Mouse (Mus musculus): ENCODE measurements around the gene Lrmda.

Lrmda gene

DNA sequence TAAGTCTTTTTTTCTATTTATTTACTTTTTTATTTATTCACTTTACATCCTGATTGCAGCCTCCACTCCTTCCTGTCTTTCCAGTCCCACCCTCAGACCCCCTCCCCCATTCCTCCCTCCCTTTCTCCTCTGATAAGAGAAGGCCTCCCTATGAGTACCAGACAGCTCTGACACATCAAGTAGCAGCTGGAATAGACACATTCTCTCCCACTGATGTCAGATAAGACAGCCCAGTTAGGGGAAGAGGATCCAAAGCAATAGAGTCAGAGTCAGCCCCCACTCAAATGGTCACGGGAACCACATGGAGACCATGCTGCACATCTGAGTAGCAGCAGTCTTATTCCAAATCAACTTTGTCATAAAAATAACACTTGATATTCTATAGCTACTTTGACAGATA, 700.5 kb downstream of the Lrmda start:
- DNase-seq (ENCODE audit: low read depth, low spot score): no peak

GRCm38 (mm10) chr14:22721845-22722244, 702.3 kb downstream of the Lrmda start:
- no peak for DNase-seq (ENCODE audit: low read depth, low spot score)

- no peak for DNase-seq (ENCODE audit: low read depth, low spot score)
These were observed 708.0 kb downstream of the Lrmda start for GRCm38 (mm10) chr14:22727548-22727947.

- no peak for DNase-seq (ENCODE audit: low read depth, low spot score)
These were observed 709.2 kb downstream of the Lrmda start for GRCm38 (mm10) chr14:22728611-22729223.

DNA sequence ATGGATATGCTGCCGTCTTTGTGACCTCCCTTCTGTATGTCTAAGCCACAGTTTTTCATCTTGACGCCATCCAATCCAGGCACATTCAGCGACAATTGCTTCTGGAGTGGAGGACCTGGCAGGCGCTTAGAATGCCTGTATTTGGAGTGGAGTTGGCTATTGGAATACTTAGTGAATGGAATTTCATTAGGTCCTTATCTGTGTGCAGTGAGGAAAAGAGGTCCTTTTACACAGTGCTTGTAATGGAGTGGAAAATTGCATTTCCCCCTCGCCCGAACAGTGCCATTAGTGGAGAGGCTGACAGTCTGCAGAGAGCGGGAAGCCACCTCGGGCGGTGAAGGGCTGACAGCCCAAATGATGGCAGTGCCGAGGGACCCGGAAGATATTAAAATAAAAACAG, 719.1 kb downstream of the Lrmda start:
- DNase-seq (ENCODE audit: low read depth, low spot score): no peak

- no peak for DNase-seq (ENCODE audit: low read depth, low spot score)
These were observed 723.0 kb downstream of the Lrmda start for GRCm38 (mm10) chr14:22742527-22742926.

GRCm38 (mm10) chr14:22743264-22743663, 723.8 kb downstream of the Lrmda start:
- DNase-seq (ENCODE audit: low read depth, low spot score): no peak

GRCm38 (mm10) chr14:22744701-22745100, 725.2 kb downstream of the Lrmda start:
- no peak for DNase-seq (ENCODE audit: low read depth, low spot score)

- DNase-seq (ENCODE audit: low read depth, low spot score): no peak
These were observed 725.9 kb downstream of the Lrmda start for GRCm38 (mm10) chr14:22745263-22745881.

DNA sequence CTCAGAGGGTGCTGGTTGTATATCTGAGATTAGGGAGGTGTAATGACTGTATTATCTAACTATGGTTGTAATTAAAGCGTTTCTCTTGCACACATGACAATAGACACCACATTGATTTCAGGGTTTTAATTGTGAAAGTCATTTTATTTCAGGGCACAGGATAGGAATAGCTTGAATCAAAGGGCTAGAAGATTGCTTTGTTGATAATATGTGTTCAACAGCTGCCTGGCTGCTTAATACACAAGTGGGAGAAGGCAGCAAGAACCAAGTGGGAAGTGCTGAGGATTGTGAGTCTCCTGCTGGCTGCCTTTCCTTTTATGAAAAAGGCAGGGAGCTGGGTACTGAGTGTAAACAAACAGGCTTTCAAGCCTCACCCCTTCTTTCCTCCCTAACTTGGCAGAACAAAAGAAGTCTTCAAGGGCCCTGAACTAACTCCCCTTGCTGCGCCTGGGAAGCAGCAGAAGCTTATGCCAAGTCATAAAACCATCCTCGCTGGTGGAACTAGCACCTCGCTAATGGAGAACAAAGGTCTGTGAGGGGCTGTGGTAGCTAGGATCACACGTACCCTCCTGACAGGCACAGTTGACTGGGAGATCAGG, 726.5 kb downstream of the Lrmda start:
- DNase-seq (ENCODE audit: low read depth, low spot score): no peak

GRCm38 (mm10) chr14:22747816-22748215, 728.3 kb downstream of the Lrmda start:
- DNase-seq (ENCODE audit: low read depth, low spot score): no peak

DNA sequence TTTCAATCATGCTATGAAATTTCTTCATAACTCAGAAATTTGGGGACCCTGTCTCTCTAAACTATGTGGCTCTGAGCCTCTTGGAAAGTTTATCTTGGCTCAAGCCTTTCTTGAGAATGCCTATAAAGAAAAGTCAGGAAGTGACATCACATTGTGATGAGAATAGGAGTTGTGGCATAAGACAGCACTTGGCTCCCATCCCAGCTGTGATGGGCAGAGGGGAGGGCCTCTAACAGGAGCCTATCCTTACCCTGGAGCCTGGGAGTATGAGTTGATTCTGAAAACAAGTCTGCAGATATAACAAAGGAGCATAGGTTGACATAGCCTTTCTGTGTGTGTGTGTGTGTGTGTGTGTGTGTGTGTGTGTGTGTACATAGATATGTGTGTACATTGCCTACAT, 730.9 kb downstream of the Lrmda start:
- DNase-seq (ENCODE audit: low read depth, low spot score): no peak

GRCm38 (mm10) chr14:22751290-22751689, 731.8 kb downstream of the Lrmda start:
- DNase-seq (ENCODE audit: low read depth, low spot score): no peak

DNA sequence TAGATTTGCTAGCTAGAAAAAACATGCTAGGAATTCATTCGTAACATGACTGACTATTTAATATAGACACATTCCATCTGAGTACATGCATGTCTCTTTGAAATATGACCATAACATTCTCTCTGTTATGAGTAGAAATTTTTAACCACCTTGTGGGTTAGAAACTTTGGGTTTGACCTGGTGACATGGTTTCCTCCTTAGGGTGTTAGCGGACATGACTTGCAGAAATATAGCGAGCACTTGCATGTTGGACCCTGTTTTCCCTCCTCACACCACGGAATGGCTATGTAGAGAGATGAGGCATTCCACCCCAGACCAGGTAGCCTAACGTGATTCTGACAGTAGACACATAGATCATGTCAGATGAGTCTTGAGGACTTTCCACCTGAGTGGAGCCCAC, 735.1 kb downstream of the Lrmda start:
- DNase-seq (ENCODE audit: low read depth, low spot score): no peak

DNA sequence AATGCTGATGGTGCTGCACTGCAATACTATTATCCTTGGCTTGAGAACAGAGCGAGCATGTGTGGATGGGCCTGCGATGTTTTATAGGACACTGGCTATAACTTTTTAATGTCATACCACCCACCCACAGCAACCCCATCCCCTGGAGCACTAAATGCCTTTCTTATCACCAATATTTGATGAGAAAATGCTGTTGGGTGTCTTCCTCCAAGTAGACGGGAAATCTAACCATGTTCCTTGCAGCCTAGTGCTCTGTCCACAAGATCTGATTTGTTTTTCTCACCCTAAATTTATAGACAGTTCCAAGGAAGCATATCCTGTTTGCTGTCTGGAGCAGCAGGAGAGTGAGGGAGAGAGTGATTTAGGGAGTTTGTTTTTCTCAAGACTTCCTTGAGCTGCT, 738.0 kb downstream of the Lrmda start:
- DNase-seq (ENCODE audit: low read depth, low spot score): no peak

DNA sequence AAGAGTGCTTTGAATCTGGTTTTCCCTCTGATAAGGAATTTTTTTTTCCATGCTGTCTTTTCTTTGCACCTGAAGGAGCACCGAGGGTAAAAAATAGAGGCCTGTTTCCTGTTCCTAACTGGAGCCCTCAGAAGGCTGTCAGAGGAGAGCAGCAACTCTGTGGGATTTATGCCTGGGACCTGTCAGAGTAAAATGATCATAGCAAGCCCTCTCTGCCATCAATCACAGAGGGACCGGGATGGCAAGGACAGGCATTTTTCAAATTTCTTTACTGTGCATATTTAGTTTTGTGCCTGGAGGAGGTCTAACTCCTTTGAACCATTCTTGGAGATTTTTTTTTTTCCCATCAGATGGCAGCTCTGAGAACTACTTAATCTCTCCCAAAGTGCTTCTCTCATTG, 739.7 kb downstream of the Lrmda start:
- no peak for DNase-seq (ENCODE audit: low read depth, low spot score)

GRCm38 (mm10) chr14:22759673-22760072, 740.2 kb downstream of the Lrmda start:
- no peak for DNase-seq (ENCODE audit: low read depth, low spot score)

DNA sequence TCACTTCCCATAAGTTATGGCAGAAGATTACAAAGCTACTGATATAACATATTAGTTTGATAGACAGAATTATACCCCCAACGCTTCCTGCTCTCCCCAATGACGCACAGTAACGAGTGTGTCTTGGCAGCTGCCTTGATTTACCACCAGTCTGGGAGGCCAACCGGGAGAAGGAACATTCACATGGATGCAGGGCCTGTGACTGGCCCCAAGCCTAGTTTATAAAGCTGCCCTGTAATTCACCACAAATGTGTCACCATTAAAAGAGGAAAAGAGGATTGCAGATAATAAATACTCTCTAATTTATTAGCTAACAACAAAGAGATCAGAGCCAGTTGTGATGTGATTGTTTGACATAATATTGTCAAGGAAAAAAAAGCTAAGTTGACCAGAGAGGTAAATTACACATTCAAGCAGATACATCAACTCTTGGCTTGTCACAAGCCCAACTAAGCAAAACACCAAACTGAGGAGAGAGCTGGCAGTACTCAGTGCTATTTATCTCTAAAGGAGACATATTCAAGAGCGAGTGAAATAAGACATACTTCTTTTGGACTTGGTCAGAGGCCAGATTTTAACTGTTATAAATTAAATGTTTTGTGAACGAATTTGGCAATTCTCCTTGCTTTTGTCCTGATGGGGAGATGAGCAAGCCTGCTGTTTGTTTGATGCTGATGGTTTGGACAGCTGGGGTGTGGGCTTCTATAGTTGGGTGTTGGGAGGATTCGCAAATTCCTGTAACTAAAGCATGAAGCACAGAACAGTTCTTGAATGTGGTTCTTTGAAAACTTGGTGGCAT, 740.9 kb downstream of the Lrmda start:
- no peak for DNase-seq (ENCODE audit: low read depth, low spot score)

- no peak for DNase-seq (ENCODE audit: low read depth, low spot score)
These were observed 762.2 kb downstream of the Lrmda start for GRCm38 (mm10) chr14:22781709-22782108.

DNA sequence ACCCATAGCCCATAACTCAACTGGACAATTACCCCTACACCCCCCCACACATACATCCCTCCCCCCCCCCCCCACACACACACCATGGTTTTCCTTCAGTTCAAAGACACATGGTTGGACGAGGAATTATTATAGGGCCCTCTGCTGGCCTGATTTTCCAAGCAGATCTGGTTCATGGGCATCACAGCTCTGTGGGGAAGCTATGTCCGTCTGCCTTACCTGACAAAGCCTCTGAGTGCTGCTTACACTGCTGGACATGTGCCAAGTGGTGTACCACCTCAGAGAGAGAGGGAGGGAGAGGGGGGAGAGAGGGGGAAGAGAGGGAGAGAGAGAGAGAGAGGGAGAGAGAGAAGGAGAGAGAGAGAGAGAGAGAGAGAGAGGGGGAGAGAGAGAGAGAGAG, 762.9 kb downstream of the Lrmda start:
- no peak for DNase-seq (ENCODE audit: low read depth, low spot score)

DNA sequence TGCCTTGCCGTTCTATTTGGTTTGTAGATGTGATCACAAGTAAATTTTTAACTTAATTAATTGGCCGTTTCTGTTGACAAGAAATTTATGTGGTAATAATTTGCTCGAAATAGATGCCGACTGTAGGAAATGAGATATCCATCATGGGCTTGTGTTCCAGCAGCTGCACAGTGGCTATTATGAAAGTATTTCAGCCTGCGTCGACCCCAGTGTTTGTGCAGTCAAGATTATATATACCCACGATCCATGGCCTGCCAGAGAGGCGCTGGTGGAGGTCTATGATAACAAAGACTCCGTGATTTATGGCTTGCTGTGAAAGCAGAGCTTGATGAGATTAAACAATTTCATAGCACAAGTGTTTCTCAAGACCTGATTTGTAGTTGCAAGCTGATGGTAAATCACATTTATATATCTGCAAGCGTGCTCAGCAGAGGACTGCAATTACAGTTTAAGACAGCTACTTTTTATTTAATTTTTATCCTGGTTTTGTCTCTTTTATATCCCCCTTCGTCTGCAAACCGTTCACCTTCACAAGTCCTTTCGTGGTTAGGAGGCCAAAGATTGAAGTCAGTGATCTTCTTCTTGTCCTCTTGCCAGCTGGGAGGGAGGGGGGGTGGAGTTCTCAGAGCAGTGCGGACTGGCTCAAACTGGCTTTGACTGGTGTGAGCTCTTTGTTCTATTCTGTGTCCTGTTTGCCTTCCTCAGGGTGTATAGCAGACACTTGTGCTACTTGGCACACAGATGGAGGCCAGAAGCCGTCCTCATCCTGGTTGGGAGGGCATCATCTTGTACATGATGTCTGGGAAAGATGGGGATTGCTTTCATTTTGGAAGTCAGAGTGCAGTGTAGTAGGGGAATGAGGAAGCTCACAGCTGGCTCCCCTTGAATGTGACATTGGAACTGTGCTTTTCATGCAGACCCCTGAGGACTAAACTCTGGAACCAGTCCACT, 764.0 kb downstream of the Lrmda start:
- DNase-seq (ENCODE audit: low read depth, low spot score): no peak

Data from A20 (cell line).